Mouse (Mus musculus) adrenal gland (tissue): ENCODE measurements around the gene Camkmt.

Experiments used
- intact Hi-C: fragments of 180-260 bp; cut with DNase I; formaldehyde crosslinking; loops from one replicate; pipeline ENCODE4 v1.15.1; 2025

Gene Camkmt

DNA sequence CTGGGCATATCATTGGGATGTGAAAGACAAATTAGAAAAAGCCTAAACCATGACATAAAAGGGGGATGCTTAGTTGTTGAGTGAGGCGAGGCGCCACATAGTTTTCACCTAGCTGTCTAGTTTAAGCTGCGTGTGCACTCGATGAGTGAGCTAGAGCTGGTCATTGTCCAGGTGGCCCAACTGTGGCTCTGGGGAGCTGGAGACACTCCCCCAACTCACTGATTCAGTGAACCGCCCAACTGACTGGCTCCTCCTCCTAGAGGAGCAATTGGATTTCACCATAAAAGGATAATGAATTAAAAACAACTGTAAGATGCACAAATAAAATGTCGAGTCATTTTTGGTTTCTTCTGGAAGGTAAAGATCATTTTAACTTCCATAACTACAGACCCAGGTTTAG is 1.3 kb upstream of the Camkmt start:
- intact Hi-C loops, result no loop called here

GRCm38 (mm10) chr17:85089621-85090020 is 731 bp upstream of the Camkmt start:
- intact Hi-C loops, result no loop called here

GRCm38 (mm10) chr17:85091762-85092161 is 1.4 kb downstream of the Camkmt start:
- intact Hi-C loops, result no loop called here

DNA sequence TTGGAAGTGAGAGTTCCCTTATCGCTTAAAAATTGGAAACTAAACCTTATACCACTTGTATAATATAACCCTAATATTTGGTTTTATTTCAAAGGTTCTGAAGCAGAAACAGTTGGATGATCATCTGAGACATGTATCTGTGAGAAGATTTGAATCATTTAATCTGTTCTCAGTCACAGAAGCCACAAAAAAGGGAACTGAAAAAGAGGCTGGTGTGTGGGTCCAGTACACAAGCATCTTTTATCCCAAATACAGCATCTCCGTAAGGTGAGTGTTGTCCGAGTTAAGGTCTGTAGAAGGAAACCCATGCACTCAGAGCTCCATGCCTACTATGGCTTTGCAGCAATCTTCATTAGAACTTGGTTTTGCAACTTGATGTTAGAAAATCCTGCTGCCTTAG is 6.0 kb downstream of the Camkmt start:
- intact Hi-C loops, result no loop called here

DNA sequence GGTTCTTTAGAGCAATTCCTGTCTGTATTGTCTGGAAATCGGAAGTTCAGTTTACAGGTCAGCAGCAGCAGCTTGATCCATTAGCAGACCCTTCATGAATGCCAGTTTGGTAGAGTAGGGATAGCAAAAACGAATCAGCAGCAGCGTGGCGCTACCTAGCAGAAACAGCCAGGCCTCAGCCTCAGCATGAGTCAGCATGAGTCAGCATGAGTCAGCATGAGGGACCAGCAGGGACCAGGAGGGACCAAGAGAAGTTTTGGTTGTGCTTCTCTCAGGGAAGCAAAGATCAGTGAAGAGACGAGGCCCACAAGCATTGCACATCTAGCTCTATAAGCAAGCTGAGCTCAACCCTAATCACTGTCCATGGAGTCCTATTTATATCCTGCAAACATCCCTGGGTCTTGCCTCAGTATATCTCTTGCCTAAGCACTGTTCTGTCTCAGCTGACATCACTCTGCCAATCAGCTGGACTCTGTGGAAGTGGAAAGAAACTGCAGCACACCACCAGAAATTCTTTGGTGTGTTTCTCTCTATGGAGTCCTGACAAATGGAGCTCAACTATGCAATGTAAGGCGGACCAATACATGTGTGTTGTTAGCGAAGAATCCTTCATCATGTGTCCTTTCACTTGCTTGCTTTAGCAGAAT is 8.4 kb downstream of the Camkmt start:
- intact Hi-C loops, result no loop called here

- intact Hi-C loops, result no loop called here
Observed at GRCm38 (mm10) chr17:85100232-85100631, 9.9 kb downstream of the Camkmt start.

GRCm38 (mm10) chr17:85101751-85102150 is 11.4 kb downstream of the Camkmt start:
- intact Hi-C loops, result no loop called here

DNA sequence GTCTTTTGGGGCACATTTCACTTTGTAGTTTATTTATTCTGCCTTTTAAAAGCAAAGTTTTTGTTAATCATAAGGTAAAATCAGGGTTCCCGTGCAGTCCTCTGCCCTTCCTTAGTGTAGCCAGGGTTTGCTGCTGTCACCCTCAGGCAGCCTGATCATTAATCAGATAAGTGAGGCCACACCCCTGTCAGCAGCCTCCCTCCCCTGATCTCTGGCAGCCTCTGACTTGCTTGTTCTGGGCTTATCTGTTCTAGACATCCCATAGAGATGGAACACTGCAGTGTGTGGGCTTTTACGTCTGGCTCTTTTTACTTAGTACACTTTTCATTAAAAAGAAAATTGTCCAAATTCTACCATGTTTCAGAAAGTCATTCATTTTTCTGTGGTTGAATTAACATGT is 13.0 kb downstream of the Camkmt start:
- intact Hi-C loops, result no loop called here

DNA sequence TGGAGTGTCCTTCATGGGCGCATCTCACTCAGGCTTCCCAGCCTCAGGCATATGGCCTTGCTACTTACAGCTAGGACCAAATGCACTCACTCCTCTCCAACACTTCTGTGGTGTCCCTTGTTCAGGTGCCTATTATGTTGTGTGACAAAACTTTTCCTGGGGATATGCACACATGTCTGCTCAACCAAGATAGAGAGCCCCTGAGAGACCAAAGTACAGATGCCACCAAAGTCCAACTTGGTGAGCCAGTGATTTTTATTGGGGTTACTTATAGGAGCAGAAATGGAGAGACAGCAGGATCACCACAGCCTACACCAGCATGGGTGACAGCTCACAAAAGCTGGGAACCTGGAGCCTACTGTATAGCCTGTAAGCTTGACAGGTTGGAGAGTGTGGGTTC is 20.3 kb downstream of the Camkmt start:
- intact Hi-C loops, result no loop called here

GRCm38 (mm10) chr17:85113441-85113840 is 23.1 kb downstream of the Camkmt start:
- intact Hi-C loops, result no loop called here

GRCm38 (mm10) chr17:85116643-85117042 is 26.3 kb downstream of the Camkmt start:
- intact Hi-C loops, result loop anchor here (1.0 to 5.0 kb wide), 2 partner anchors 71 to 517 kb away; no protein-coding TSS in a partner anchor

DNA sequence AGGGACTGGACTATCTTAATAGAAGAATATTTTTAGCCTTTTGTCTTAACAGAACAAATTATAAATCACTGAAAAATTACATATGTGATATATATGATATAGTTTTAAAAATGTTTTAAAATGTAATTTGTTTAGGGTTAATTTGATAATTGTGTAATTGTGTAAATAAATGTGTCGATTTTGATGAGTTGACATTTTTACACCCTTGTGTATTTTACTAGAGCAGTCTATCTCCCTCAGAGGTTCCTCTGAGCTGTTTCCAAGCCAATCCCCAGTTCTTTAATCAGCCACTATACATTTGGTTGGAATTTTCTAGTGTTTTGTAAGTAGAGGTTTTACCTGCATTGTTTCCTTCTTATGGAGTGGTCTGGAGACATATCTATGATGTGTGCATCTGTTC is 48.0 kb downstream of the Camkmt start:
- intact Hi-C loops, result no loop called here

GRCm38 (mm10) chr17:85141621-85142020 is 51.3 kb downstream of the Camkmt start:
- intact Hi-C loops, result no loop called here

- intact Hi-C loops, result no loop called here
Observed at GRCm38 (mm10) chr17:85142495-85143111, 52.3 kb downstream of the Camkmt start.

- intact Hi-C loops, result no loop called here
Observed at GRCm38 (mm10) chr17:85144141-85144540, 53.8 kb downstream of the Camkmt start.

DNA sequence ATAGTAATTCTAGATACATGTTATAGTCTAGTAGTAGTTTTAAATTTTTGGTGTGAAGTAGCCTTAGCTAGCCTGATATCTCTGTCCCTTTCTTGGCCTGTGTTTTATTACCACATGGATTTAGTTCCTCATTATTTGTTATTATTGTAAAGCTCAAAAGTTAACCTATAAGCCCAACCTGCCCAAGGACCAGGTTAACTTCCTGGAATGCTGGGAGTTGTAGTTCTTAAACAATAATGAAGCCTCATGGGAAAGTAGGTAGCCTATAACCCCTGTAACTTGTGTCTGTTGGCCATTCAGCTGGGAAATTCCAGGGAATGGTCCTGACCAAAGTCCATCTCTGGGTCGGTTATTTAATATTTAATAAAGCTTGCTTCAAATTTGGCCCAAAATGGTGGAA is 58.0 kb downstream of the Camkmt start:
- intact Hi-C loops, result no loop called here

GRCm38 (mm10) chr17:85149211-85149738 is 58.9 kb downstream of the Camkmt start:
- intact Hi-C loops, result no loop called here

- intact Hi-C loops, result no loop called here
Observed at GRCm38 (mm10) chr17:85151264-85151663, 60.9 kb downstream of the Camkmt start.

DNA sequence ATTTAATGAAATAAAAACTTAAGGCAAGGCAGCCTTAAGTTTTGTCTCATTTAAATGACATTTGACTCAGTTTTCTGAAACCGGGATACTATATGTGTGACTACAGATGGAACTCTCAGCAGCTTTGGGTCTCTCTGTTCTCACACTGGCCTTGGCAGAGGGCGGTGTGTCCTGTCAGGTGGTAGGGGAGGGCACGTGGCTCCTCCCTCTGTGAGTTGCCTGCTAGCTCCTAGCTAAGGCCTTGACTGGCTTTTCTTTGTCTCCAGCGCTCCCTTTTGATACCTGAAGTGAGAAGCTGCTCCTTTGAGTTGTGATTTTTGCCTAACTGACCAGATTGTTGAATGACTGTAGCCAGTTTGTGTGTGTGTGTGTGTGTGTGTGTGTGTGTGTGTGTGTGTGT is 67.8 kb downstream of the Camkmt start:
- intact Hi-C loops, result no loop called here

DNA sequence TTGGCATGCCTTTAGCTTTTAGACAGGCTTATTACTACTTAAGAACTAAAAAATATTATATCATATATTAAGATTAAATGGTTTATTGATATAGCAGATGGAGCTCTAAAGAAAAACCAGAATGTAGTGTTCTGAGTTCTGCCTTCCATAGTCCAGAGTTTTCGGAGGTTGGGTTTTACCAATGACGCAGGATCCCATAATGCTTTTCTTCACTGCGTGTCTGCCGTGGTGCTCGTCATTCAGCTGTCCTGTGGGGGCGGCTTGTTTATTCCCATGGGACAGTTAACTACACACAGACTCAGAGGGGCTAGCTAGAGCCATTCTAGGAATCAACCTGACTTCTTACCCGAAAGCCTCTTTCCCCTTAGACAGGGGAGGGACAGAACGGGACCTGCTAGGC is 69.2 kb downstream of the Camkmt start:
- intact Hi-C loops, result no loop called here

DNA sequence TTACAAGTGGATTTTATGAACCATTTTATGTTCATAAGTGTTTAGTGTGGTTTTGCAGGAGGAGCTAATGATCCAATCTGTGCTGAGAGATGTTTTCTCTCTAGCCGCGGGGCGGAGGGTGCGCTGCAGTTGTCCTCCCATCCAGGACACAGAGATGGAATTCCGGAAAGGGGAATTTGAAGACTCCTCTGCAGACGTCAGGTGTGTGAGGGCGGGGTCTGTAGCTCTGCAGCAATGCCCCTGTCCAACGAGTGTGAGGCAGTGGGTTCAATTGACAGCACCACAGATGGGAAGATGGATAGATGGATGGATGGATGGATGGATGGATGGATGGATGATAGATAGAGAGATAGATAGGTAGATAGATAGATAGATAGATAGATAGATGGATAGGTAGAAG is 70.4 kb downstream of the Camkmt start:
- intact Hi-C loops, result no loop called here

GRCm38 (mm10) chr17:85162569-85163271 is 72.4 kb downstream of the Camkmt start:
- intact Hi-C loops, result no loop called here

DNA sequence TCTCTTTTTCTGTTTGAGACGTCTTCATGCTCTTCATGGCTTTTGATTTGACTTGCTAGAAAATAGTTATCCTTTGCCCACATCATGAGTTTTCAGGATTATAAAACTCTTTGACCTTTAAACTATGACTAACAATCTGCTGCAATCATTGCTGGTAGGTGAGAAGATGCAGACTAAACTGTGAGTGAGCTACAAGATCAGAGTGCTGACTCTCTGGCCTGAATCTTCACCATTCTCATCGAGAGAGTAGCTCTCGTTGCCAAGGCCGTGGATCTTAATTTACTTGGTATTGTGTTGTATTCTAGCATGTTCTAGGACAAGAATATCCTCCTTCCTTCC is 72.9 kb downstream of the Camkmt start:
- intact Hi-C loops, result no loop called here
